Mouse (Mus musculus): ENCODE data around the gene Prelid1.

- TF ChIP-seq CTCF (IDR thresholded peaks at IDR 0.05; ENCODE audit: low read depth, low read length) (no peak), TAL1 (conservative IDR thresholded peaks at IDR 0.05; ENCODE audit: low read depth, low read length) (no peak), POLR2AphosphoS5 (IDR thresholded peaks at IDR 0.05; ENCODE audit: insufficient replicate concordance, low read depth, low read length) (no peak), GATA2 (IDR thresholded peaks at IDR 0.05; ENCODE audit: borderline replicate concordance, low read depth, low read length) (no peak)
Measured at GRCm38 (mm10) chr13:55330567-55331400, 10.5 kb downstream of the Prelid1 start.
